Mouse (Mus musculus) E14TG2a.4 (cell line): ENCODE measurements at regions not wholly inside any gene's neighbourhood (a gene's known extent, or its start where the extent isn't known, plus 50 kb on each side); places are given as distances from the start of the nearest gene placed in this dataset.

ENCODE experiments used
- CTCF ChIP-seq: conservative IDR thresholded peaks from 2 replicates; pipeline ENCODE4 v1.5.1; 2014; ENCODE audit warnings: low read length
- NANOG ChIP-seq: IDR thresholded peaks from 2 replicates; pipeline ENCODE4 v1.6.1; 2014; ENCODE audit warnings: borderline replicate concordance, low read length, mixed read lengths
- POU5F1 ChIP-seq: IDR thresholded peaks from 2 replicates; pipeline ENCODE4 v1.6.1; 2014; ENCODE audit warnings: low read length, borderline replicate concordance

GRCm38 (mm10) chr1:34761870-34762269 is 81.0 kb downstream of the Fam168b start:
- TF ChIP-seq CTCF, result no peak
- no peak for TF ChIP-seq POU5F1
- TF ChIP-seq NANOG, result no peak
